Mouse (Mus musculus): ENCODE results near the gene Miga2. TPM values are rescaled to one million over a fixed set of nuclear protein-coding genes. Genes with fewer than 3 reads are reported as not detected.

Miga2 gene
- polyA plus RNA-seq, 1 experiment from 2014 or later, result 32.0 TPM

DNA sequence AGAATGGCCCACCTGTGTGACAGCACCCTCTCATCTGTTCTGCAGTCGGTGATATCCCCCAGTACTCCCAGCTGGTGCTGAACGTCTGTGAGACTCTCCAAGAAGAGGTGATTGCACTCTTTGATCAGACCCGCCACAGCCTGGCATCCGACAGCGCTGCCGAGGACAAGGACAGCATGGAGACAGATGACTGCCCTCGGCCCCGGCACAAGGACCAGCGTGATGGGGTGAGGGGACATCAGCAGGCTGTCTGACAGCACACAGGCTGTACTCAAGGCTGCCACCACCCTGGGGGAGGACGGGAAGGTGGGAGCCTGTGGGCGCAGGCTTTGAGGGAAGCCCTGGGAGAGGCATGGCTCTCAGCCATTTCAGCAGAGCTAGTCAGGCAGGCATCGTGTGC is 26.9 kb upstream of the Miga2 start:
- 84% methylated on average over 12 of the region's 12 CpGs for WGBS
- Histone ChIP-seq H3K4me3 (ENCODE audit: low read length) (no peak overlapping the region), H3K36me3 (ENCODE audit: insufficient read depth, low read length) (peaks cover 81% of the 10 kb centered on the region), H3K27me3 (ENCODE audit: insufficient read depth, low read length) (no peaks in the 10 kb centered on the region), H3K4me2 (replicated peaks; ENCODE audit: low read depth, low read length) (no peak overlapping the region), H3K9ac (replicated peaks; ENCODE audit: low read length) (no peak overlapping the region), H3K9me3 (ENCODE audit: low read length) (no peaks in the 10 kb centered on the region), H3K27ac (ENCODE audit: low read length) (no peak overlapping the region), H3K4me1 (ENCODE audit: insufficient read depth, low read length) (no peaks in the 10 kb centered on the region)
- ATAC-seq (ENCODE audit: low FRiP score, low TSS enrichment), result no peak

DNA sequence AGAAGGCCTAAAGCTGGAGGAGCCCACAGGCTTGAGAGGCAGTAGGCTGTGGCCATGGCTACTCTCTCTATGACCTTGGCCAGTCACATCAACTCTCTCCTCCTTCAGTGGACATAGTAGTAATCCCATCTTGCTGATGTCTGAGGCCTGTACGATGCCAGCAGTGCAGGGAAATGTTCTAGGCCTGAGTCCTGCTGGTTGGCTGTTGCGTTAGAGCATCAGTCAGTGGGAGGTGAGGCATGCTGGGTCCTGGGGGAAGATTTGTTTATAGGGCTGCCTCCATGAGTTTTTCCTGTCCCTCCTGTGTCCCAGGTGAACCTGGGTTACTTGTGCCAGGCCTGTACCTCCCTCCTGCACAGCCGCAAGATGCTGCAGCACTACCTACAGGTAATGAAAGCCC is 22.0 kb upstream of the Miga2 start:
- no peak for ATAC-seq (ENCODE audit: low FRiP score, low TSS enrichment)
- no peaks in the 10 kb centered on the region for H3K27me3 ChIP-seq (ENCODE audit: insufficient read depth, low read length)
- H3K36me3 ChIP-seq (ENCODE audit: insufficient read depth, low read length), result peaks cover 86% of the 10 kb centered on the region
- H3K4me2 ChIP-seq (replicated peaks; ENCODE audit: low read depth, low read length), result no peak overlapping the region
- H3K9me3 ChIP-seq (ENCODE audit: low read length), result no peaks in the 10 kb centered on the region
- H3K4me1 ChIP-seq (ENCODE audit: insufficient read depth, low read length), result no peaks in the 10 kb centered on the region
- no peak overlapping the region for H3K27ac ChIP-seq (ENCODE audit: low read length)
- no peak overlapping the region for H3K9ac ChIP-seq (replicated peaks; ENCODE audit: low read length)
- no peak overlapping the region for H3K4me3 ChIP-seq (ENCODE audit: low read length)
- 96% methylated on average over 3 of the region's 3 CpGs for WGBS

DNA sequence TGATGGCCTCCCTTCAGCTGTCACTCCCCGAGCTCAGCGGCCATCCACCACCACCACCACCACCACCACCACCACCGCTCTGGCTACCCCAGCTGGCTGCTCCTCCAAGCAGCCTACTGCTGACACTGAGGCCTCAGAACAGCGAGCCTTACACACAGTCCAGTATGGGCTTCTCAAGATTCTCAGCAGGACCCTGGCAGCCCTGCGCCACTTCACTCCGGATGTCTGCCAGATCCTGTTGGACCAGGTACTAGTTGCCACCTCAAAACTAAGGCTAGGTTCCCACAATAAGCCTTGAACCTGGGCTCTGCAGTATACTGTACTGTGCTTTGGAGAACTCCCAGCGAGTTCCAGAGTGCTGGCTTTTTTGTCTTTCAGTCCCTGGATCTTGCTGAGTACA is 21.5 kb upstream of the Miga2 start:
- ATAC-seq (ENCODE audit: low FRiP score, low TSS enrichment), result no peak
- H3K27me3 ChIP-seq (ENCODE audit: insufficient read depth, low read length), result no peaks in the 10 kb centered on the region
- no peak overlapping the region for H3K27ac ChIP-seq (ENCODE audit: low read length)
- H3K9ac ChIP-seq (replicated peaks; ENCODE audit: low read length), result no peak overlapping the region
- peaks cover 81% of the 10 kb centered on the region for H3K36me3 ChIP-seq (ENCODE audit: insufficient read depth, low read length)
- no peaks in the 10 kb centered on the region for H3K9me3 ChIP-seq (ENCODE audit: low read length)
- no peak overlapping the region for H3K4me3 ChIP-seq (ENCODE audit: low read length)
- H3K4me1 ChIP-seq (ENCODE audit: insufficient read depth, low read length), result no peaks in the 10 kb centered on the region
- 89% methylated on average over 7 of the region's 7 CpGs for WGBS
- H3K4me2 ChIP-seq (replicated peaks; ENCODE audit: low read depth, low read length), result no peak overlapping the region

DNA sequence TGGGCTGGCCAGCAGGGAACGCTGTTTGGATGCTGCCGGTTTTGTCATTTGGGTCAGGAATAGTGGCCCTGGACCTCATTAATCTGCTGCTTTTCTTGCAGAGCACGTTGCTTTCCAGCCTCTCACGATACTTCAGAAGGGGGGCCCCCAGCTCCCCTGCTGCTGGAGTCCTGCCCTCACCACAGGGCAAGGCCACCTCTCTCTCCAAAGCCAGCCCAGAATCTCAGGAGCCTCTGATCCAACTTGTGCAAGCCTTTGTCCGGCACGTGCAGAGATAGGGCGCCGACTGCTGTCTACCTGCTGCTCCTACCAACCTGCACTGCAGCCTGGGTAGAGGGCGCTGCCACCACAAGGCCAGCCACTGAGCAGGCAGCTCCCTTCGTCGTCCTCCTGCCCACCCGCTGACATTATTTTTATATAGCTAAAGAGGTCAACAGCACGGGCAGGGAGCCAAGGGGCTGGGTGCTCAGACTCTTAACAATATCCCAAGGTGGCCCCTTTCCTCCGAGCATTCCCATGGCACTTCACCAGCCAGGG is 20.4 kb upstream of the Miga2 start:
- Histone ChIP-seq H3K36me3 (ENCODE audit: insufficient read depth, low read length) (peaks cover 77% of the 10 kb centered on the region), H3K9me3 (ENCODE audit: low read length) (no peaks in the 10 kb centered on the region), H3K4me3 (ENCODE audit: low read length) (no peak overlapping the region), H3K27ac (ENCODE audit: low read length) (no peak overlapping the region), H3K4me1 (ENCODE audit: insufficient read depth, low read length) (no peaks in the 10 kb centered on the region), H3K9ac (replicated peaks; ENCODE audit: low read length) (no peak overlapping the region), H3K27me3 (ENCODE audit: insufficient read depth, low read length) (no peaks in the 10 kb centered on the region), H3K4me2 (replicated peaks; ENCODE audit: low read depth, low read length) (no peak overlapping the region)
- WGBS, result 66% methylated on average over 14 of the region's 14 CpGs
- ATAC-seq (ENCODE audit: low FRiP score, low TSS enrichment), result no peak

DNA sequence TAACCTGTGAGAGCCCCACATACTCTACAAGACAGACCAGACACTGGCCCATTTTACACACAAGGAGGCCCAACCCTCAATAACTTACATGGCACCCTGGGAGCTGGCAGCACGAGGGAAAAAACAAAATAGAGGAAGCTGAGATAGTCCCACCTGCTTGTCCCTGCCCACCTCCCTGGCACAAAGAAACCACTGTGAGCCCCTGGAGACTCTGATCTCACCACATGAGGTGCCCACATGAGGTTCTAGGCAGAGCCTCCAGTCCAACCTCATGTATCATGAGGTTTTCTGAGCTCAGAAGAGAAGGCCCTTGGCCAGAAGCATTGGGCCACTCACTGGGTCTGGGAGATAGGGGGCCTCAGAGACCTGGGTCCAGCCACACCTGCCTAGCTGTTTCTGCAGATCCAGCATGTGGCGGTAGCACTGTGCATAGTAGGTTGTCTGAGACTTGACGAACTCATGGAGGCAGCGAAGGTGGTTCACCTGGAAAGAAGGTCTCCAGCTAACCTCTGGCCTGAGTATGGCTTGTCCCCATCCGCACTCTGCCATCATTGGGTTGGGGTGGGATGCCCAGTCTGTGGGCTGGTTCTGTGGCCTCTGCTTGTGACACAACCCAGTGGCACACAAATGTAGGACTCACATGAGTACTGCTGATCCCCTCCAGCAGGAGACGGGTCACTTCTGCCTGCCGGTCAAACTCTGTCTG is 17.9 kb upstream of the Miga2 start:
- no peak overlapping the region for H3K27ac ChIP-seq (ENCODE audit: low read length)
- H3K9me3 ChIP-seq (ENCODE audit: low read length), result no peaks in the 10 kb centered on the region
- H3K27me3 ChIP-seq (ENCODE audit: insufficient read depth, low read length), result no peaks in the 10 kb centered on the region
- 91% methylated on average over 7 of the region's 7 CpGs for WGBS
- no peaks in the 10 kb centered on the region for H3K4me1 ChIP-seq (ENCODE audit: insufficient read depth, low read length)
- H3K4me3 ChIP-seq (ENCODE audit: low read length), result no peak overlapping the region
- no peak overlapping the region for H3K9ac ChIP-seq (replicated peaks; ENCODE audit: low read length)
- peaks cover 74% of the 10 kb centered on the region for H3K36me3 ChIP-seq (ENCODE audit: insufficient read depth, low read length)
- ATAC-seq (ENCODE audit: low FRiP score, low TSS enrichment), result no peak
- H3K4me2 ChIP-seq (replicated peaks; ENCODE audit: low read depth, low read length), result no peak overlapping the region

DNA sequence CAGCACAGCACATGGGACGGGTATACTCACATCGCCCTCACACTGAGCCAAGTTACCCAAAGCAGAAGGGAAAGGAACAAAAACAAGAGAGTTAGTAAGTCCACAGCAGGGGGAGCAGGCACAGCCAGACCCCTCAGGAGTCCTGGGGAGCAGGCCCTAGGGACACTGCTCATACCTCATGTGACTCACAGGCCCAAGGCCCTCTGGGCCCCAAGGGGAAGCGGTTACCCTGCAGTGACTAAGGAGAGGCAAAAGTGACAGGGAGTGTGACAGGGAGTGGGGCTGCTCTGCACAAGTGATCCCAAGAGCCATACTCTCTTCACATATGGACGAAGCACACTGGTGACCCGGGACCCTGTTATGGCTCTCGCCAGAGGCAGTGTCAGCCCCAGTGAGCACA is 14.8 kb upstream of the Miga2 start:
- Histone ChIP-seq H3K4me3 (ENCODE audit: low read length) (no peak overlapping the region), H3K27ac (ENCODE audit: low read length) (no peak overlapping the region), H3K27me3 (ENCODE audit: insufficient read depth, low read length) (no peaks in the 10 kb centered on the region), H3K9ac (replicated peaks; ENCODE audit: low read length) (no peak overlapping the region), H3K36me3 (ENCODE audit: insufficient read depth, low read length) (peaks cover 53% of the 10 kb centered on the region), H3K4me2 (replicated peaks; ENCODE audit: low read depth, low read length) (no peak overlapping the region), H3K4me1 (ENCODE audit: insufficient read depth, low read length) (no peaks in the 10 kb centered on the region), H3K9me3 (ENCODE audit: low read length) (no peaks in the 10 kb centered on the region)
- no peak for ATAC-seq (ENCODE audit: low FRiP score, low TSS enrichment)
- 84% methylated on average over 6 of the region's 6 CpGs for WGBS

DNA sequence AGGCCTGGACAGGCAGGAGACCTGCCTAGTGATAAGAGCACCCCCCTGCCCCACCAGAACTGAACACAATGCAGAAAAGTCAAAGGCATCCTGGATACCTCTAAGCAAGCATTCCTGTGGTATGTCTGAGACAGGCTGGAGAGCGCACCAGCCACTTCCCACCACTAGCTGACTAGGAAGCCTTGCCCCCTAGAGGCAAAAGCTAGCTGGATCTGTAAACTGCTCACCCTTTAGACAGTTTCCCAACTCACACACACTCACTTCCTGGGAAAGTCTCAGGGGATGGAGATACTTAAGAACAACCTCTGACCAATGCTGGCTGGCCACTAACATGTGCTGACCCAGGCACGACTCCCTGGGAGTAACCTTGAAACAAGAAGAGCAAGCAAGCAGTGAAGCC is 12.9 kb upstream of the Miga2 start:
- H3K4me3 ChIP-seq (ENCODE audit: low read length), result no peak overlapping the region
- ATAC-seq (ENCODE audit: low FRiP score, low TSS enrichment), result no peak
- no peaks in the 10 kb centered on the region for H3K27me3 ChIP-seq (ENCODE audit: insufficient read depth, low read length)
- no peak overlapping the region for H3K4me2 ChIP-seq (replicated peaks; ENCODE audit: low read depth, low read length)
- H3K9ac ChIP-seq (replicated peaks; ENCODE audit: low read length), result no peak overlapping the region
- no peaks in the 10 kb centered on the region for H3K9me3 ChIP-seq (ENCODE audit: low read length)
- H3K36me3 ChIP-seq (ENCODE audit: insufficient read depth, low read length), result peaks cover 39% of the 10 kb centered on the region
- H3K27ac ChIP-seq (ENCODE audit: low read length), result no peak overlapping the region
- 65% methylated on average over 2 of the region's 2 CpGs for WGBS
- no peaks in the 10 kb centered on the region for H3K4me1 ChIP-seq (ENCODE audit: insufficient read depth, low read length)

DNA sequence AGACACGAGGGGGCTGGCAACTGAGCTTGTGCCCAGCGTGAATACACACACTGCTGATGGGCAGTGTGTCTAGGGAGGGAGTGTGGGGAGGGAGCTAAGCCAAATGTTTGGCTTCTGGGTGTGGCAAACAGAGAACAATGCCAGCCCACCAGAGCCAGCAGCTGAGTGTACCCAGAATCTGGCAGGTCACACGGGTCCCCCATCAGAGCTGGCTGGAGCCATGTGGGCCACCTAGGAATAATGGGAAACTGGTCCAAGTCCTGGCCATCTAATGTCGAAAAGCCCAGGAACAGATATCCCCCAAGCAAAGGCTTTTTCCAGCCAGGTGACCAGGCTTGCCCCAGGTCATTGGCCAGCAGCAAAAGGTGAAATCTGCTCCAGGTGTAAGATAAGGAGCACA is 8.2 kb upstream of the Miga2 start:
- no peak overlapping the region for H3K9ac ChIP-seq (replicated peaks; ENCODE audit: low read length)
- H3K36me3 ChIP-seq (ENCODE audit: insufficient read depth, low read length), result peaks cover 15% of the 10 kb centered on the region; the same call in 1 of the 2 replicates
- no peaks in the 10 kb centered on the region for H3K9me3 ChIP-seq (ENCODE audit: low read length)
- no peak overlapping the region for H3K27ac ChIP-seq (ENCODE audit: low read length)
- ATAC-seq (ENCODE audit: low FRiP score, low TSS enrichment), result no peak
- no peak overlapping the region for H3K4me3 ChIP-seq (ENCODE audit: low read length)
- 59% methylated on average over 4 of the region's 4 CpGs for WGBS
- no peak overlapping the region for H3K4me2 ChIP-seq (replicated peaks; ENCODE audit: low read depth, low read length)
- H3K27me3 ChIP-seq (ENCODE audit: insufficient read depth, low read length), result no peaks in the 10 kb centered on the region
- peaks cover 19% of the 10 kb centered on the region for H3K4me1 ChIP-seq (ENCODE audit: insufficient read depth, low read length)

DNA sequence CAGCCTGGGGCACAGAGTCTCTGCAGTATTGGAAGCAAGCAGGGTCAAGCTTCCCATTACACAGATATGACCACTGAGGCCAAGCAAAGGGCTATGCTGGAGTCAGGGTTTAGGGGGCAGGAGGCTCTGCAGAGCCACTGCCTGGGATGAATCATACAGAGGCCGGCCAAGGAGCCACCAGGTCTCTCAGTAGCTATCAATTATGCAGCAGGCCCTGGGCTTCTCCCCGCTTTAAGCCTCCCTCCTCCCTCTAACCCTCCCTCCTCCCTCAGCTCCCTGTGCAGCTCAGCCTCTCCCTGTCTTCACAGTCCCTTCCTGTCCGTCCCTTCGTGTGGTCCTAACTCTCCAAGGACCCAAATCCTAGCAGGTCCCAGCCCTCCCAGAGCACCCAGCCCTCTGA is 7.8 kb upstream of the Miga2 start:
- Histone ChIP-seq H3K4me3 (ENCODE audit: low read length) (no peak overlapping the region), H3K4me2 (replicated peaks; ENCODE audit: low read depth, low read length) (no peak overlapping the region), H3K36me3 (ENCODE audit: insufficient read depth, low read length) (peaks cover 11% of the 10 kb centered on the region; the same call in 1 of the 2 replicates), H3K9ac (replicated peaks; ENCODE audit: low read length) (no peak overlapping the region), H3K27ac (ENCODE audit: low read length) (no peak overlapping the region), H3K4me1 (ENCODE audit: insufficient read depth, low read length) (peaks cover 19% of the 10 kb centered on the region), H3K27me3 (ENCODE audit: insufficient read depth, low read length) (no peaks in the 10 kb centered on the region), H3K9me3 (ENCODE audit: low read length) (no peaks in the 10 kb centered on the region)
- WGBS, result 49% methylated on average over 2 of the region's 4 CpGs
- ATAC-seq (ENCODE audit: low FRiP score, low TSS enrichment), result no peak

DNA sequence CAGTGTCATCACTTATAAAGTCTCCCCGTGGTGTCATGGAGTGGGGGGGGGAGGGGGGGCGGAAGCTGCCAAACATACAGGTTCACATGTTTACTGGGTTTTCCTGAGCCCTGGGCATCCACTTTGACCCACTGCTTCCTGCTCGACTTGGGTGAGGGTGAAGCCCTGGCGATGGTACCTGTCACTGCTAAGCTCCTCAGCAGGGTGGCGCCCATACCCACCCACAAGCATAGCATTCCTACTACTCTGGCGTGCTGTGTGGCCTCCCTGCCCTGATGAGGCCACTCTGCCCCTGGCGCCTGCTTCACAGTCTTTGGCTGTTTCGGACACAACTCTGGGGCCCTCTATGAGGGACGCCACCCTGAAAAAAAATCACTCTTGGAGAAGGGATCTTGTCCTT is 7.1 kb upstream of the Miga2 start:
- H3K4me1 ChIP-seq (ENCODE audit: insufficient read depth, low read length), result peaks cover 19% of the 10 kb centered on the region
- H3K27ac ChIP-seq (ENCODE audit: low read length), result 0 out of 2 replicates have a peak overlapping the region, but pooled peaks have one; percentile 57
- H3K36me3 ChIP-seq (ENCODE audit: insufficient read depth, low read length), result peaks cover 10% of the 10 kb centered on the region; the same call in 1 of the 2 replicates
- no peak for ATAC-seq (ENCODE audit: low FRiP score, low TSS enrichment)
- H3K4me3 ChIP-seq (ENCODE audit: low read length), result no peak overlapping the region
- H3K4me2 ChIP-seq (replicated peaks; ENCODE audit: low read depth, low read length), result no peak overlapping the region
- H3K9me3 ChIP-seq (ENCODE audit: low read length), result no peaks in the 10 kb centered on the region
- 67% methylated on average over 9 of the region's 9 CpGs for WGBS
- H3K27me3 ChIP-seq (ENCODE audit: insufficient read depth, low read length), result no peaks in the 10 kb centered on the region
- H3K9ac ChIP-seq (replicated peaks; ENCODE audit: low read length), result peak overlapping the region; percentile 71; the same call in 1 of the 2 replicates

Data from kidney, embryonic 16.5 days (tissue).